Mouse (Mus musculus) liver, embryonic 12.5 days (tissue): ENCODE measurements around the gene Nomo1. TPM values are rescaled to one million over a fixed set of nuclear protein-coding genes. Genes with fewer than 3 reads are reported as not detected.

Experiments
- ATAC-seq: fragments of 200-750 bp; cut with Nextera tagmentation; 2 replicates; pipeline ENCODE4 v1.8.0; 2017; ENCODE audit warnings: moderate number of reproducible peaks, mild to moderate bottlenecking, moderate library complexity
- H3K27ac ChIP-seq: fragments of 300-500 bp; sonication (generic); 2 replicates; pipeline ENCODE4 v1.5.1; 2016; ENCODE audit warnings: mild to moderate bottlenecking
- H3K27me3 ChIP-seq: fragments of 300-500 bp; sonication (generic); replicated peaks from 2 replicates; pipeline ENCODE4 v1.6.1; 2016; ENCODE audit warnings: mild to moderate bottlenecking, moderate library complexity
- H3K36me3 ChIP-seq: fragments of 300-500 bp; sonication (generic); 2 replicates; pipeline ENCODE4 v1.6.1; 2016; ENCODE audit warnings: mild to moderate bottlenecking, moderate library complexity
- H3K4me1 ChIP-seq: fragments of 300-500 bp; sonication (generic); 2 replicates; pipeline ENCODE4 v1.6.1; 2016
- H3K4me2 ChIP-seq: fragments of 300-500 bp; sonication (generic); 2 replicates; pipeline ENCODE4 v1.6.1; 2016; ENCODE audit warnings: mild to moderate bottlenecking, moderate library complexity
- H3K4me3 ChIP-seq: fragments of 300-500 bp; sonication (generic); 2 replicates; pipeline ENCODE4 v1.5.1; 2016; ENCODE audit warnings: mild to moderate bottlenecking, moderate library complexity
- H3K9ac ChIP-seq: fragments of 300-500 bp; sonication (generic); 2 replicates; pipeline ENCODE4 v1.6.1; 2016; ENCODE audit warnings: mild to moderate bottlenecking, moderate library complexity
- H3K9me3 ChIP-seq: fragments of 300-500 bp; sonication (generic); replicated peaks from 2 replicates; pipeline ENCODE4 v1.6.1; 2016; ENCODE audit warnings: mild to moderate bottlenecking, moderate library complexity
- WGBS: fragments of 180-500 bp; shearing (Covaris S2); methylation state at CpG from one replicate; pipeline ENCODE4 v1.1.7; 2016; ENCODE audit not compliant: insufficient replicate concordance; 5-methylcytosine and 5-hydroxymethylcytosine counted together
- polyA plus RNA-seq: library from polyadenylated mRNA; unstranded; fragments of >200 nt; fragmentation: Nextera tagmentation; extraction: Ambion mirVana; gene quantifications from 2 replicates; pipeline ENCODE4 v1.2.1, GENCODE M21; 2016

Nomo1 gene
- polyA plus RNA-seq, 1 experiment from 2014 or later, result 52.5 TPM

GRCm38 (mm10) chr7:46028681-46029080 is 4.8 kb upstream of the Nomo1 start:
- Histone ChIP-seq H3K9me3 (no peaks in the 10 kb centered on the region), H3K4me1 (peaks cover 46% of the 10 kb centered on the region), H3K27me3 (peaks cover 9% of the 10 kb centered on the region; the same call in 1 of the 2 replicates), H3K4me3 (no peak overlapping the region), H3K27ac (peak overlapping the region; percentile 74; the same call in 1 of the 2 replicates), H3K4me2 (peak overlapping the region; percentile 3; the same call in 1 of the 2 replicates), H3K9ac (no peak overlapping the region), H3K36me3 (no peaks in the 10 kb centered on the region)
- 64% methylated on average over 10 of the region's 10 CpGs for WGBS
- ATAC-seq, result no peak

- H3K4me3 ChIP-seq, result 0 out of 2 replicates have a peak overlapping the region, but pooled peaks have one; percentile 2
- H3K9ac ChIP-seq, result no peak overlapping the region
- peaks cover 9% of the 10 kb centered on the region; the same call in 1 of the 2 replicates for H3K27me3 ChIP-seq
- no peaks in the 10 kb centered on the region for H3K36me3 ChIP-seq
- peak overlapping the region; percentile 32 for H3K4me2 ChIP-seq
- H3K27ac ChIP-seq, result peak overlapping the region; percentile 74
- WGBS, result 58% methylated on average over 9 of the region's 9 CpGs
- no peaks in the 10 kb centered on the region for H3K9me3 ChIP-seq
- peaks cover 55% of the 10 kb centered on the region for H3K4me1 ChIP-seq
- ATAC-seq, result 0 out of 2 replicates have a peak, but pooled peaks have one; percentile 10
Observed at GRCm38 (mm10) chr7:46029299-46030144, 4.0 kb upstream of the Nomo1 start.

GRCm38 (mm10) chr7:46030145-46030488 is 3.4 kb upstream of the Nomo1 start, which contains the start of gene Abcc6:
Abcc6 (minus strand) TSS chr7:46030302.
- 31% methylated on average over 11 of the region's 11 CpGs for WGBS
- peaks cover 5% of the 10 kb centered on the region; the same call in 1 of the 2 replicates for H3K27me3 ChIP-seq
- H3K4me2 ChIP-seq, result peak within 1 kb of the TSS; percentile 32
- no peak within 1 kb of the TSS for H3K9ac ChIP-seq
- 0 out of 2 replicates have a peak within 1 kb of the TSS, but pooled peaks have one; percentile 2 for H3K4me3 ChIP-seq
- peaks cover 60% of the 10 kb centered on the region for H3K4me1 ChIP-seq
- peak within 1 kb of the TSS; percentile 74 for H3K27ac ChIP-seq
- peak; percentile 26; the same call in 1 of the 2 replicates for ATAC-seq
- no peaks in the 10 kb centered on the region for H3K9me3 ChIP-seq
- H3K36me3 ChIP-seq, result no peaks in the 10 kb centered on the region

GRCm38 (mm10) chr7:46031075-46031474 is 2.4 kb upstream of the Nomo1 start:
- no peaks in the 10 kb centered on the region for H3K27me3 ChIP-seq
- H3K4me2 ChIP-seq, result peak overlapping the region; percentile 32
- peak overlapping the region; percentile 74 for H3K27ac ChIP-seq
- WGBS, result 30% methylated on average over 2 of the region's 2 CpGs
- H3K4me1 ChIP-seq, result peaks cover 70% of the 10 kb centered on the region
- no peaks in the 10 kb centered on the region for H3K9me3 ChIP-seq
- H3K4me3 ChIP-seq, result no peak overlapping the region
- H3K36me3 ChIP-seq, result no peaks in the 10 kb centered on the region; the same call in 1 of the 2 replicates
- no peak overlapping the region for H3K9ac ChIP-seq
- ATAC-seq, result peak; percentile 21; the same call in 1 of the 2 replicates

- peak overlapping the region; percentile 95 for H3K4me2 ChIP-seq
- H3K36me3 ChIP-seq, result peaks cover 16% of the 10 kb centered on the region
- H3K4me3 ChIP-seq, result peak overlapping the region; percentile 89
- peak; percentile 19 for ATAC-seq
- H3K9ac ChIP-seq, result peak overlapping the region; percentile 91
- H3K27ac ChIP-seq, result peak overlapping the region; percentile 65
- no peaks in the 10 kb centered on the region for H3K27me3 ChIP-seq
- H3K4me1 ChIP-seq, result peaks cover 69% of the 10 kb centered on the region
- no peaks in the 10 kb centered on the region for H3K9me3 ChIP-seq
- 1% methylated on average over 35 of the region's 35 CpGs for WGBS
Observed at GRCm38 (mm10) chr7:46033870-46034337, 406 bp downstream of the Nomo1 start.

GRCm38 (mm10) chr7:46034991-46035390 is 1.5 kb downstream of the Nomo1 start:
- peaks cover 67% of the 10 kb centered on the region for H3K4me1 ChIP-seq
- peak overlapping the region; percentile 95 for H3K4me2 ChIP-seq
- no peak for ATAC-seq
- H3K4me3 ChIP-seq, result peak overlapping the region; percentile 89
- peaks cover 26% of the 10 kb centered on the region for H3K36me3 ChIP-seq
- H3K27me3 ChIP-seq, result no peaks in the 10 kb centered on the region
- peak overlapping the region; percentile 91 for H3K9ac ChIP-seq
- 22% methylated on average over 2 of the region's 2 CpGs for WGBS
- H3K27ac ChIP-seq, result peak overlapping the region; percentile 67; the same call in 1 of the 2 replicates
- H3K9me3 ChIP-seq, result no peaks in the 10 kb centered on the region

- peaks cover 31% of the 10 kb centered on the region for H3K36me3 ChIP-seq
- no peaks in the 10 kb centered on the region for H3K9me3 ChIP-seq
- H3K4me1 ChIP-seq, result peaks cover 62% of the 10 kb centered on the region
- 23% methylated on average over 2 of the region's 2 CpGs for WGBS
- H3K4me3 ChIP-seq, result peak overlapping the region; percentile 89
- H3K27me3 ChIP-seq, result no peaks in the 10 kb centered on the region
- peak overlapping the region; percentile 67; the same call in 1 of the 2 replicates for H3K27ac ChIP-seq
- peak overlapping the region; percentile 95 for H3K4me2 ChIP-seq
- peak overlapping the region; percentile 32; the same call in 1 of the 2 replicates for H3K9ac ChIP-seq
- no peak for ATAC-seq
Observed at GRCm38 (mm10) chr7:46035468-46035867, 2.0 kb downstream of the Nomo1 start.

- WGBS, result 78% methylated on average over 6 of the region's 6 CpGs
- Histone ChIP-seq H3K4me2 (no peak overlapping the region), H3K4me1 (peaks cover 44% of the 10 kb centered on the region), H3K36me3 (peaks cover 50% of the 10 kb centered on the region), H3K9ac (no peak overlapping the region), H3K27ac (no peak overlapping the region), H3K9me3 (no peaks in the 10 kb centered on the region), H3K27me3 (no peaks in the 10 kb centered on the region), H3K4me3 (no peak overlapping the region)
- ATAC-seq, result no peak
Observed at GRCm38 (mm10) chr7:46037433-46037832, 3.9 kb downstream of the Nomo1 start.

GRCm38 (mm10) chr7:46039873-46040272 is 6.4 kb downstream of the Nomo1 start:
- WGBS, result 74% methylated on average over 2 of the region's 2 CpGs
- H3K4me1 ChIP-seq, result peaks cover 24% of the 10 kb centered on the region
- 0 out of 2 replicates have a peak overlapping the region, but pooled peaks have one; percentile 34 for H3K27ac ChIP-seq
- no peak overlapping the region for H3K4me3 ChIP-seq
- ATAC-seq, result no peak
- no peak overlapping the region for H3K9ac ChIP-seq
- no peaks in the 10 kb centered on the region for H3K27me3 ChIP-seq
- no peaks in the 10 kb centered on the region for H3K9me3 ChIP-seq
- peaks cover 75% of the 10 kb centered on the region for H3K36me3 ChIP-seq
- H3K4me2 ChIP-seq, result no peak overlapping the region

- Histone ChIP-seq H3K4me3 (no peak overlapping the region), H3K9ac (no peak overlapping the region), H3K9me3 (no peaks in the 10 kb centered on the region), H3K4me1 (0 out of 2 replicates have a peak, but pooled peaks cover 4% of the 10 kb centered on the region), H3K36me3 (peaks cover 94% of the 10 kb centered on the region), H3K27ac (no peak overlapping the region), H3K27me3 (no peaks in the 10 kb centered on the region), H3K4me2 (no peak overlapping the region)
- no peak for ATAC-seq
- 82% methylated on average over 10 of the region's 10 CpGs for WGBS
Observed at GRCm38 (mm10) chr7:46044106-46044505, 10.6 kb downstream of the Nomo1 start.

- Histone ChIP-seq H3K4me2 (no peak overlapping the region), H3K27me3 (no peaks in the 10 kb centered on the region), H3K27ac (no peak overlapping the region), H3K4me3 (no peak overlapping the region), H3K9ac (no peak overlapping the region), H3K4me1 (no peaks in the 10 kb centered on the region), H3K36me3 (peaks cover 93% of the 10 kb centered on the region), H3K9me3 (no peaks in the 10 kb centered on the region)
- no peak for ATAC-seq
- 56% methylated on average over 11 of the region's 11 CpGs for WGBS
Observed at GRCm38 (mm10) chr7:46045882-46046281, 12.4 kb downstream of the Nomo1 start.
